Mouse (Mus musculus) cortical plate, adult 2 months (tissue): ENCODE data around the gene Col3a1. TPM values are rescaled to one million over a fixed set of nuclear protein-coding genes. Genes with fewer than 3 reads are reported as not detected.

Experiments used
- H3K27ac ChIP-seq: fragments of 200-500 bp; 2 replicates; pipeline ENCODE4 v1.5.1; 2012; ENCODE audit warnings: low read length, control low read depth, inconsistent platforms; ENCODE audit not compliant: insufficient read depth
- H3K4me1 ChIP-seq: fragments of 200-500 bp; 2 replicates; pipeline ENCODE4 v1.6.1; 2011; ENCODE audit warnings: low read length; ENCODE audit not compliant: control insufficient read depth, insufficient read depth
- H3K4me3 ChIP-seq: fragments of 200-500 bp; 2 replicates; pipeline ENCODE4 v1.5.1; 2011; ENCODE audit warnings: mild to moderate bottlenecking, low read length, control low read depth; ENCODE audit not compliant: insufficient read depth
- CTCF ChIP-seq: fragments of 200-500 bp; IDR thresholded peaks from 2 replicates; pipeline ENCODE4 v1.5.1; 2011; ENCODE audit warnings: mild to moderate bottlenecking, control low read depth, low read length; ENCODE audit not compliant: insufficient read depth; ENCODE audit errors: extremely low read depth
- POLR2A ChIP-seq: fragments of 200-500 bp; IDR thresholded peaks from 2 replicates; pipeline ENCODE4 v1.6.1; 2011; ENCODE audit warnings: mild to moderate bottlenecking, low read length, control low read depth; ENCODE audit not compliant: insufficient read depth; ENCODE audit errors: extremely low read depth
- polyA plus RNA-seq: library from polyadenylated mRNA; depleted of rRNA; stranded (reverse); fragments of >200 nt; gene quantifications from 2 replicates; pipeline ENCODE4 v1.2.3, GENCODE M21; 2012; rRNA removed

Col3a1 gene
- polyA plus RNA-seq, 1 experiment = 2.2 TPM

GRCm38 (mm10) chr1:45365427-45365826, 54.1 kb downstream of the Col3a1 start:
- Histone ChIP-seq H3K4me1 (no peaks in the 10 kb centered on the region), H3K4me3 (no peak overlapping the region), H3K27ac (no peak overlapping the region)
- TF ChIP-seq POLR2A (no peak), CTCF (no peak)

GRCm38 (mm10) chr1:45379992-45380690, 68.8 kb downstream of the Col3a1 start:
- no peak overlapping the region for H3K27ac ChIP-seq
- H3K4me3 ChIP-seq = no peak overlapping the region
- H3K4me1 ChIP-seq = no peaks in the 10 kb centered on the region
- no peak for TF ChIP-seq POLR2A
- no peak for TF ChIP-seq CTCF

GRCm38 (mm10) chr1:45381866-45382265, 70.5 kb downstream of the Col3a1 start:
- H3K27ac ChIP-seq = no peak overlapping the region
- H3K4me3 ChIP-seq = no peak overlapping the region
- no peak for TF ChIP-seq POLR2A
- no peak for TF ChIP-seq CTCF
- no peaks in the 10 kb centered on the region for H3K4me1 ChIP-seq

Other genes starting within 250 kb of the Col3a1 start
- 2.1 and 2.8 TPM in 2 replicates for gene Col5a2, start 191.7 kb downstream of the Col3a1 start, polyA plus RNA-seq